Mouse (Mus musculus) lung, embryonic 15.5 days (tissue): ENCODE data around the gene Ccdc12. TPM values are rescaled to one million over a fixed set of nuclear protein-coding genes. Genes with fewer than 3 reads are reported as not detected.

Experiments used
- ATAC-seq: fragments of 200-750 bp; cut with Nextera tagmentation; 2 replicates; pipeline ENCODE4 v1.8.0; 2017; ENCODE audit warnings: moderate number of reproducible peaks, borderline replicate concordance; ENCODE audit not compliant: low FRiP score, low TSS enrichment; ENCODE audit errors: extremely low read depth
- H3K27ac ChIP-seq: fragments of 300-500 bp; sonication (generic); 2 replicates; pipeline ENCODE4 v1.5.1; 2015; ENCODE audit warnings: moderate library complexity, mild to moderate bottlenecking, inconsistent platforms
- H3K27me3 ChIP-seq: fragments of 300-500 bp; sonication (generic); 2 replicates; pipeline ENCODE4 v1.6.1; 2015; ENCODE audit warnings: inconsistent platforms
- H3K36me3 ChIP-seq: fragments of 300-500 bp; sonication (generic); 2 replicates; pipeline ENCODE4 v1.6.1; 2015; ENCODE audit warnings: inconsistent platforms
- H3K4me1 ChIP-seq: fragments of 300-500 bp; sonication (generic); 2 replicates; pipeline ENCODE4 v1.6.1; 2015; ENCODE audit warnings: inconsistent platforms
- H3K4me2 ChIP-seq: fragments of 300-500 bp; sonication (generic); 2 replicates; pipeline ENCODE4 v1.6.1; 2015; ENCODE audit warnings: inconsistent platforms, mild to moderate bottlenecking, moderate library complexity
- H3K4me3 ChIP-seq: fragments of 300-500 bp; sonication (generic); 2 replicates; pipeline ENCODE4 v1.5.1; 2015; ENCODE audit warnings: mild to moderate bottlenecking, inconsistent platforms
- H3K9ac ChIP-seq: fragments of 300-500 bp; sonication (generic); 2 replicates; pipeline ENCODE4 v1.6.1; 2015; ENCODE audit warnings: inconsistent platforms
- H3K9me3 ChIP-seq: fragments of 300-500 bp; sonication (generic); 2 replicates; pipeline ENCODE4 v1.6.1; 2016; ENCODE audit warnings: inconsistent platforms
- WGBS: fragments of 180-500 bp; shearing (Covaris S2); methylation state at CpG from one replicate; pipeline ENCODE4 v1.1.7; 2015; 5-methylcytosine and 5-hydroxymethylcytosine counted together
- polyA plus RNA-seq: library from polyadenylated mRNA; unstranded; fragments of >200 nt; fragmentation: Nextera tagmentation; extraction: Ambion mirVana; gene quantifications from 2 replicates; pipeline ENCODE4 v1.2.1, GENCODE M21; 2015

The Ccdc12 gene
- polyA plus RNA-seq, 1 experiment from 2014 or later = 151 TPM

- H3K9ac ChIP-seq = no peak overlapping the region
- 74% methylated on average over 7 of the region's 7 CpGs for WGBS
- no peak for ATAC-seq
- H3K27ac ChIP-seq = no peak overlapping the region
- peaks cover 54% of the 10 kb centered on the region for H3K27me3 ChIP-seq
- H3K9me3 ChIP-seq = no peaks in the 10 kb centered on the region
- peaks cover 46% of the 10 kb centered on the region for H3K4me1 ChIP-seq
- 0 out of 2 replicates have a peak, but pooled peaks cover 4% of the 10 kb centered on the region for H3K36me3 ChIP-seq
- peak overlapping the region; percentile 82 for H3K4me2 ChIP-seq
- 0 out of 2 replicates have a peak overlapping the region, but pooled peaks have one; percentile 65 for H3K4me3 ChIP-seq
These were observed 83.7 kb downstream of the Ccdc12 start for GRCm38 (mm10) chr9:110739961-110740360.

GRCm38 (mm10) chr9:110741711-110742294 lies 85.5 kb downstream of the Ccdc12 start, which contains the start of gene Myl3:
Gene Myl3, plus strand, starts transcription at chr9:110741861.
- ATAC-seq = no peak
- Histone ChIP-seq H3K4me3 (peak within 1 kb of the TSS; percentile 65), H3K9ac (peak within 1 kb of the TSS; percentile 65), H3K4me1 (peaks cover 33% of the 10 kb centered on the region), H3K4me2 (peak within 1 kb of the TSS; percentile 82), H3K36me3 (0 out of 2 replicates have a peak, but pooled peaks cover 4% of the 10 kb centered on the region), H3K27me3 (peaks cover 59% of the 10 kb centered on the region), H3K27ac (peak within 1 kb of the TSS; percentile 93), H3K9me3 (no peaks in the 10 kb centered on the region)
- 3% methylated on average over 17 of the region's 17 CpGs for WGBS

GRCm38 (mm10) chr9:110742295-110742950 lies 86.1 kb downstream of the Ccdc12 start:
- ATAC-seq = peak; percentile 72
- H3K27me3 ChIP-seq = peaks cover 59% of the 10 kb centered on the region

GRCm38 (mm10) chr9:110742951-110743455 lies 86.7 kb downstream of the Ccdc12 start:
- ATAC-seq = peak; percentile 35

More at GRCm38 (mm10) chr9:110742295-110742950, 86.1 kb downstream of the Ccdc12 start:
- Histone ChIP-seq H3K4me2 (peak overlapping the region; percentile 82), H3K27ac (peak overlapping the region; percentile 93), H3K9me3 (no peaks in the 10 kb centered on the region), H3K4me1 (peaks cover 31% of the 10 kb centered on the region), H3K4me3 (peak overlapping the region; percentile 65), H3K9ac (peak overlapping the region; percentile 65), H3K36me3 (0 out of 2 replicates have a peak, but pooled peaks cover 4% of the 10 kb centered on the region)
- under 1% methylated on average over 55 of the region's 71 CpGs for whole genome bisulfite sequencing

GRCm38 (mm10) chr9:110743456-110744323 lies 87.4 kb downstream of the Ccdc12 start:
- H3K4me2 ChIP-seq = peak overlapping the region; percentile 82
- 2% methylated on average over 44 of the region's 63 CpGs for WGBS
- no peaks in the 10 kb centered on the region for H3K9me3 ChIP-seq
- H3K9ac ChIP-seq = peak overlapping the region; percentile 65
- H3K4me1 ChIP-seq = peaks cover 29% of the 10 kb centered on the region
- peak overlapping the region; percentile 65 for H3K4me3 ChIP-seq
- H3K27ac ChIP-seq = peak overlapping the region; percentile 93
- 0 out of 2 replicates have a peak, but pooled peaks cover 4% of the 10 kb centered on the region for H3K36me3 ChIP-seq
- ATAC-seq = peak; percentile 66
- peaks cover 59% of the 10 kb centered on the region for H3K27me3 ChIP-seq

More at GRCm38 (mm10) chr9:110742951-110743455, 86.7 kb downstream of the Ccdc12 start:
- no peaks in the 10 kb centered on the region for H3K9me3 ChIP-seq
- peaks cover 59% of the 10 kb centered on the region for H3K27me3 ChIP-seq
- H3K4me1 ChIP-seq = peaks cover 29% of the 10 kb centered on the region
- H3K36me3 ChIP-seq = 0 out of 2 replicates have a peak, but pooled peaks cover 4% of the 10 kb centered on the region
- H3K4me3 ChIP-seq = peak overlapping the region; percentile 65
- WGBS = 0% methylated on average over 37 of the region's 49 CpGs
- H3K27ac ChIP-seq = peak overlapping the region; percentile 93
- peak overlapping the region; percentile 82 for H3K4me2 ChIP-seq
- H3K9ac ChIP-seq = peak overlapping the region; percentile 65

GRCm38 (mm10) chr9:110745752-110746151 lies 89.4 kb downstream of the Ccdc12 start:
- no peak overlapping the region for H3K4me3 ChIP-seq
- no peaks in the 10 kb centered on the region for H3K36me3 ChIP-seq

GRCm38 (mm10) chr9:110746238-110746637 lies 89.9 kb downstream of the Ccdc12 start:
- H3K27ac ChIP-seq = no peak overlapping the region
- no peak overlapping the region for H3K4me2 ChIP-seq
- H3K27me3 ChIP-seq = peaks cover 41% of the 10 kb centered on the region
- no peak overlapping the region for H3K9ac ChIP-seq
- no peaks in the 10 kb centered on the region for H3K36me3 ChIP-seq
- WGBS = 45% methylated on average over 5 of the region's 5 CpGs
- no peak overlapping the region for H3K4me3 ChIP-seq
- H3K4me1 ChIP-seq = peaks cover 40% of the 10 kb centered on the region
- no peaks in the 10 kb centered on the region for H3K9me3 ChIP-seq
- ATAC-seq = no peak

More at GRCm38 (mm10) chr9:110745752-110746151, 89.4 kb downstream of the Ccdc12 start:
- no peaks in the 10 kb centered on the region for H3K9me3 ChIP-seq
- H3K27ac ChIP-seq = no peak overlapping the region
- 39% methylated on average over 5 of the region's 5 CpGs for WGBS
- no peak overlapping the region for H3K9ac ChIP-seq
- peaks cover 46% of the 10 kb centered on the region for H3K27me3 ChIP-seq
- H3K4me2 ChIP-seq = no peak overlapping the region
- peaks cover 35% of the 10 kb centered on the region for H3K4me1 ChIP-seq
- ATAC-seq = no peak

- no peak for ATAC-seq
- 38% methylated on average over 7 of the region's 7 CpGs for WGBS
- Histone ChIP-seq H3K4me3 (no peak within 1 kb of the TSS), H3K27ac (no peak within 1 kb of the TSS), H3K9me3 (no peaks in the 10 kb centered on the region), H3K4me2 (no peak within 1 kb of the TSS), H3K36me3 (no peaks in the 10 kb centered on the region), H3K4me1 (peaks cover 39% of the 10 kb centered on the region), H3K9ac (no peak within 1 kb of the TSS), H3K27me3 (peaks cover 34% of the 10 kb centered on the region)
These were observed 90.7 kb downstream of the Ccdc12 start, which contains the start of gene Pth1r for GRCm38 (mm10) chr9:110746961-110747360. Gene Pth1r, minus strand, starts transcription at chr9:110747145.

- ATAC-seq = no peak
- Histone ChIP-seq H3K9me3 (no peaks in the 10 kb centered on the region), H3K27me3 (peaks cover 24% of the 10 kb centered on the region), H3K9ac (no peak overlapping the region), H3K4me2 (no peak overlapping the region), H3K4me3 (no peak overlapping the region), H3K4me1 (peaks cover 34% of the 10 kb centered on the region), H3K36me3 (no peaks in the 10 kb centered on the region), H3K27ac (no peak overlapping the region)
- WGBS = 44% methylated on average over 2 of the region's 2 CpGs
These were observed 92.1 kb downstream of the Ccdc12 start for GRCm38 (mm10) chr9:110748451-110748850.

- ATAC-seq = peak; percentile 58; the same call in 1 of the 2 replicates
- H3K9ac ChIP-seq = no peak overlapping the region
- H3K4me2 ChIP-seq = no peak overlapping the region
- no peaks in the 10 kb centered on the region for H3K36me3 ChIP-seq
- no peaks in the 10 kb centered on the region for H3K9me3 ChIP-seq
- H3K27ac ChIP-seq = peak overlapping the region; percentile 44
- no peak overlapping the region for H3K4me3 ChIP-seq
- WGBS = 18% methylated on average over 14 of the region's 14 CpGs
- peaks cover 6% of the 10 kb centered on the region; the same call in 1 of the 2 replicates for H3K27me3 ChIP-seq
- H3K4me1 ChIP-seq = peaks cover 26% of the 10 kb centered on the region
These were observed 94.3 kb downstream of the Ccdc12 start for GRCm38 (mm10) chr9:110750404-110751187.
